Mouse (Mus musculus) cortical plate, adult 2 months (tissue): Measurements from ENCODE around the gene Gm49320.

Source experiments
- CTCF ChIP-seq: fragments of 200-500 bp; IDR thresholded peaks from 2 replicates; pipeline ENCODE4 v1.5.1; 2011; ENCODE audit warnings: mild to moderate bottlenecking, control low read depth, low read length; ENCODE audit not compliant: insufficient read depth; ENCODE audit errors: extremely low read depth
- POLR2A ChIP-seq: fragments of 200-500 bp; IDR thresholded peaks from 2 replicates; pipeline ENCODE4 v1.6.1; 2011; ENCODE audit warnings: mild to moderate bottlenecking, low read length, control low read depth; ENCODE audit not compliant: insufficient read depth; ENCODE audit errors: extremely low read depth

- TF ChIP-seq CTCF = no peak
- TF ChIP-seq POLR2A = no peak
Measured at GRCm38 (mm10) chr8:4226323-4226722, 12.3 kb upstream of the Gm49320 start.
